8 mouse cellular contexts compared by ENCODE assay signal in the genomic region with DNA sequence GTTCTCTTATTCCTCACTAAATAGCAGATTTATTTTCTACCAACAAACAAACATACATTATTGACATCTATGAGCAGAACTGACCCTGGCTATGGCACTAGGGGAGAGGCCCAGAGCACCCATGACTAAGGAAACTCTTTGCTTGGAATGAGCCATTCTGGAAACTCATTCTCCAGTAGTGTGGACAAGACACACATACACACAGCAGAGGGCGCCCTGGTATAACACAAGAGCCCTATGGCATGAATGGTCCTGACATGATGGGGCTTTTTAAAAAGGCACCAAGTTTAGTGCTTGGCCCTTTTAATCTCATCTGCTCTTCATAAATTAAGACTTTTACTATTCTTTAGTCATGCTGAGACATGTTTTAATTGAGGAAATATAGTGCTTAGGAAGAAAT. TPM values are rescaled to one million over a fixed set of nuclear protein-coding genes. Genes with fewer than 3 reads are reported as not detected.
A peak's percentile ranks its signal among the peaks of the same experiment; 100 is the strongest.
DNase-seq lines count a peak whose midpoint lies in the region; ATAC-seq and TF ChIP-seq lines count a peak whose summit lies in the region.

No protein-coding gene starts in this region.

- no peaks in the 10 kb centered on the region for H3K4me1 ChIP-seq in kidney, embryonic 14.5 days (ENCODE audit: control insufficient read depth, insufficient read depth, low read length)
- H3K4me1 ChIP-seq in limb, embryonic 14.5 days (ENCODE audit: control insufficient read depth, insufficient read depth, low read length), result no peaks in the 10 kb centered on the region
- H3K4me1 ChIP-seq in stomach, postnatal 0 days (replicated peaks; ENCODE audit: control insufficient read depth, insufficient read depth), result no peaks in the 10 kb centered on the region
- no peaks in the 10 kb centered on the region for H3K4me1 ChIP-seq in heart, embryonic 12.5 days (replicated peaks)

- H3K9me3 ChIP-seq in kidney, embryonic 14.5 days (ENCODE audit: control insufficient read depth, low read length), result no peaks in the 10 kb centered on the region
- no peaks in the 10 kb centered on the region for H3K9me3 ChIP-seq in limb, embryonic 14.5 days (ENCODE audit: control insufficient read depth, low read length)
- H3K9me3 ChIP-seq in stomach, postnatal 0 days (ENCODE audit: control insufficient read depth, low read length), result no peaks in the 10 kb centered on the region
- H3K9me3 ChIP-seq in heart, embryonic 12.5 days (replicated peaks), result no peaks in the 10 kb centered on the region; the same call in 1 of the 2 replicates

- no peak for TF ChIP-seq POLR2A in limb, embryonic 14.5 days (IDR thresholded peaks at IDR 0.05; ENCODE audit: borderline replicate concordance, extremely low read depth, insufficient read depth, insufficient read length)

- no peak for TF ChIP-seq EP300 in stomach, postnatal 0 days (optimal IDR thresholded peaks at IDR 0.05)

- ATAC-seq in kidney, embryonic 14.5 days (ENCODE audit: low FRiP score, low TSS enrichment), result no peak
- ATAC-seq in limb, embryonic 14.5 days (ENCODE audit: low FRiP score, low read depth), result no peak
- no peak for ATAC-seq in stomach, postnatal 0 days (ENCODE audit: low FRiP score, low TSS enrichment)
- ATAC-seq in heart, embryonic 12.5 days (ENCODE audit: insufficient number of reproducible peaks, low FRiP score), result no peak

- H3K9ac ChIP-seq in kidney, embryonic 14.5 days (ENCODE audit: low read depth, low read length), result no peak overlapping the region
- no peak overlapping the region for H3K9ac ChIP-seq in limb, embryonic 14.5 days (ENCODE audit: low read depth, low read length, severe bottlenecking)
- no peak overlapping the region for H3K9ac ChIP-seq in stomach, postnatal 0 days (ENCODE audit: low read length)
- no peak overlapping the region for H3K9ac ChIP-seq in heart, embryonic 12.5 days

- DNase-seq in kidney, adult 18-20 months, result peak; percentile 24
- DNase-seq in Muller cell, postnatal 12 days (ENCODE audit: inconsistent ontology term), result peak; percentile 25
- peak; percentile 31 for DNase-seq in cerebellum, adult 8-10 months
- peak; percentile 67 to 80 for DNase-seq in frontal cortex, postnatal 36 days (ENCODE audit: low spot score in 2 of 2)
- DNase-seq in limb, embryonic 14.5 days (ENCODE audit: low spot score), result peak; percentile 45
- peak; percentile 40 for DNase-seq in stomach, postnatal 0 days (ENCODE audit: low spot score)

- peak; percentile 78 for TF ChIP-seq CTCF in stomach, postnatal 0 days (IDR thresholded peaks at IDR 0.05; ENCODE audit: low read depth)

- H3K4me3 ChIP-seq in kidney, embryonic 14.5 days (ENCODE audit: low read length), result no peak overlapping the region
- no peak overlapping the region for H3K4me3 ChIP-seq in limb, embryonic 14.5 days (replicated peaks; ENCODE audit: low read length)
- no peak overlapping the region for H3K4me3 ChIP-seq in stomach, postnatal 0 days (ENCODE audit: low read depth, low read length)
- no peak overlapping the region for H3K4me3 ChIP-seq in heart, embryonic 12.5 days

- H3K27ac ChIP-seq in kidney, embryonic 14.5 days (ENCODE audit: low read depth, low read length), result no peak overlapping the region
- H3K27ac ChIP-seq in limb, embryonic 14.5 days (replicated peaks; ENCODE audit: low read depth, low read length), result no peak overlapping the region
- H3K27ac ChIP-seq in stomach, postnatal 0 days (replicated peaks), result no peak overlapping the region
- H3K27ac ChIP-seq in heart, embryonic 12.5 days (ENCODE audit: poor library complexity, severe bottlenecking), result no peak overlapping the region

- no peaks in the 10 kb centered on the region for H3K36me3 ChIP-seq in kidney, embryonic 14.5 days (ENCODE audit: control insufficient read depth, insufficient read depth, low read length)
- no peaks in the 10 kb centered on the region for H3K36me3 ChIP-seq in limb, embryonic 14.5 days (ENCODE audit: control insufficient read depth, insufficient read depth, low read length)
- no peaks in the 10 kb centered on the region for H3K36me3 ChIP-seq in stomach, postnatal 0 days (ENCODE audit: control insufficient read depth, insufficient read depth, low read length)
- H3K36me3 ChIP-seq in heart, embryonic 12.5 days, result no peaks in the 10 kb centered on the region

- 0% methylated on average over 1 of the region's 1 CpGs for WGBS in kidney, embryonic 14.5 days
- WGBS in limb, embryonic 14.5 days, result 12% methylated on average over 1 of the region's 1 CpGs
- WGBS in stomach, postnatal 0 days, result 7% methylated on average over 1 of the region's 1 CpGs
- WGBS in heart, embryonic 12.5 days, result 0% methylated on average over 1 of the region's 1 CpGs

- no peaks in the 10 kb centered on the region for H3K27me3 ChIP-seq in kidney, embryonic 14.5 days (ENCODE audit: control insufficient read depth, insufficient read depth, low read length)
- H3K27me3 ChIP-seq in limb, embryonic 14.5 days (ENCODE audit: control insufficient read depth, insufficient read depth, low read length), result no peaks in the 10 kb centered on the region
- H3K27me3 ChIP-seq in stomach, postnatal 0 days (ENCODE audit: control insufficient read depth, insufficient read depth, low read length), result no peaks in the 10 kb centered on the region
- H3K27me3 ChIP-seq in heart, embryonic 12.5 days (replicated peaks), result no peaks in the 10 kb centered on the region

- no peak overlapping the region for H3K4me2 ChIP-seq in kidney, embryonic 14.5 days (replicated peaks; ENCODE audit: low read depth, low read length)
- H3K4me2 ChIP-seq in limb, embryonic 14.5 days (replicated peaks; ENCODE audit: low read depth, low read length, severe bottlenecking), result no peak overlapping the region
- no peak overlapping the region for H3K4me2 ChIP-seq in stomach, postnatal 0 days (replicated peaks; ENCODE audit: low read depth)
- H3K4me2 ChIP-seq in heart, embryonic 12.5 days, result no peak overlapping the region

RNA-seq across cellular contexts. Expression of a gene that starts 40.1 kb away (rescaled TPM):
- 0.39 and 0.49 TPM in 2 replicates for polyA plus RNA-seq in kidney, embryonic 14.5 days (2014; fragmentation: Nextera tagmentation; extraction: Ambion mirVana)
- 33.4 and 43.9 TPM in 2 replicates for polyA plus RNA-seq in limb, embryonic 14.5 days (2012; rRNA removed)
- polyA plus RNA-seq in limb, embryonic 14.5 days (2014; fragmentation: Nextera tagmentation; extraction: Ambion mirVana), result 67.8 and 100 TPM in 2 replicates
- 0.30 and 0.80 TPM in 2 replicates for polyA plus RNA-seq in stomach, postnatal 0 days (2015; fragmentation: Nextera tagmentation; extraction: Ambion mirVana)
- polyA plus RNA-seq in heart, embryonic 12.5 days (2016; fragmentation: Nextera tagmentation; extraction: Ambion mirVana), result 9.4 and 13.7 TPM in 2 replicates
